Mouse (Mus musculus): ENCODE measurements around the gene Chmp5.

GRCm38 (mm10) chr4:40938793-40939192, 9.4 kb upstream of the Chmp5 start:
- TF ChIP-seq CTCF (IDR thresholded peaks at IDR 0.05; ENCODE audit: low read depth, low read length), result no peak
- TF ChIP-seq POLR2A (IDR thresholded peaks at IDR 0.05; ENCODE audit: extremely low read depth, insufficient read depth, low read length), result no peak

Data from liver, adult 2 months (tissue).